Mouse (Mus musculus): ENCODE results near the gene Snrnp27.

Gene Snrnp27
- long read RNA-seq, experiment 1, transcript Snrnp27-201 (6 exons, 885 nt) = major isoform, 26 of 43 reads
- long read RNA-seq, experiment 1, partial matches to known transcripts = 15 of 43 reads
- long read RNA-seq, experiment 1, other reads (novel, unspliced or antisense) = 2 of 43 reads
- long read RNA-seq, experiment 2, transcript Snrnp27-201 (6 exons, 885 nt) = major isoform, 32 of 57 reads
- long read RNA-seq, experiment 2, partial matches to known transcripts = 19 of 57 reads
- long read RNA-seq, experiment 2, other reads (novel, unspliced or antisense) = 4 of 57 reads

- intact Hi-C loops (cut with DNase I) = no loop called here
Observed at GRCm38 (mm10) chr6:86683872-86684654, at the start of gene Snrnp27. Gene Snrnp27 (minus strand): TSS chr6:86684522.

DNA sequence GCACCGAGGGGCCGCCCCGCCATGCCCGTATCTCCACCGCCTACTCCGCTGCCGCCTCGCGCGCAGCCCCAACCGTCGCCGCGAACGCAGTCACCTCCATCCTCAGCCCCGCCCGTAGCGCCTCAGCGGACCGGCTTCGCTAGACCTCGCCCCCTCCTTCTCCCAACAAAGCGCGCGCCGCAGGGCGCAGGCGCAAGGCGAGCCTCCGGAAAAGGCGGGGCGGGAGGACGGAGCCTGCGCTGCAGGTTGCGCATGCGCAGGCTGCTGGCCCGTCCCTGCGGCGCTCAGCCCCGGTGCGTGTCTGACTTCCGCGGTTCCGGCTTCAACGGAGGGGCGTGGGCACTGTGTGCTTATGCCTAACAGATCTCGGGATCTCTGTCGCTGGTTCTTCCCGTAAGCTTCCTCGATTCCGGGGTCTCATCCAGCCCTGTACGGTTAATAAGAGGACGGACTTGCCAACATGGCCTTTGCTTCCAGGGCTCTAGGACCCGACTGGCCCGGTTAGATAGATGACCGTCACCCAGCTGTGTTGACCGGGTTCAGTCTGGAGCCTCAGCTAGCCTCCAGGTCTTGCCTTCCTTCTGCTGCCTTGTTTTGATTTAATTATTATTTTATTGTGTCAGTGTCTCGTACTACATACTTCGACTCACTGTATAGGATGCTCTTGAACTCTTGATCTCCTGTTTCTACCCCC is 49.0 kb upstream of the Snrnp27 start, which contains the start of gene Gmcl1:
Gene Gmcl1 (minus strand): TSS at position 201 of the 694 bp plus-strand sequence.
- intact Hi-C loops (cut with DNase I) = no loop called here

- intact Hi-C loops (cut with DNase I) = no loop called here
Observed at GRCm38 (mm10) chr6:86732276-86733173, 48.2 kb upstream of the Snrnp27 start.

GRCm38 (mm10) chr6:86728711-86729110 is 44.4 kb upstream of the Snrnp27 start:
- intact Hi-C loops (cut with DNase I) = no loop called here

GRCm38 (mm10) chr6:86721977-86722376 is 37.7 kb upstream of the Snrnp27 start:
- intact Hi-C loops (cut with DNase I) = no loop called here

DNA sequence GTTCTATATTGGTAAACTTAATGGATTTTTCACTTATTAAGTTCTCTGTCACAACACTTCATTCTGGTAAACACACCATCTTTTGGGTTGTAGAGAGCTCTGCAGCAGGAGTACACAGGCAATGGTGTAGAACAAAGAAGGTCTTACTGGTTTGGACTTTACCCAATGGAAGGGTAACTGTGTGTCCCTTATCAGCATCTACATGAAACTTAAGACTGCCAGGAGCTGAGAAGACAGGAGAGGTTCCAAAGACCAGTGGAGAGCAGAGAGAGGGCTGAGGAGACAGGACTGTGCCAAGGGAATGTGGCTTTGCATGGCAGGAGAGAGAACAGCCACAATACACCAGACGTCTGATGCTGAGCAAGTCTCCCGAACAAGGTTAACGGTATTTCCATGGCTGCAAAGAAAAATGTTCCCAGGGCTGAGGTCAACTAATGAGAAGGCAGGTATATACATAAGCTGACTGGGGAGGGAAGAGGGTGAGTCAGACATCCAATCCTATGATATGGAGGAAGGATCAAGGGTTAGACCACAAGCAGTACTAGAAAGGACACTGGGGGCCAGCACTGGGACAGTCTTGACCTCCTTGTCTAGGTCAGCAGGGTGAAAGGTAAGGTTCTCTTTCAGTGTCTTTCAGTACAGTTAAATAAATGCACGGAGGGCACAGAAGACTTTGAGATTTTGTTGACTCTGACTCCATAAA is 23.9 kb upstream of the Snrnp27 start:
- intact Hi-C loops (cut with DNase I) = no loop called here

DNA sequence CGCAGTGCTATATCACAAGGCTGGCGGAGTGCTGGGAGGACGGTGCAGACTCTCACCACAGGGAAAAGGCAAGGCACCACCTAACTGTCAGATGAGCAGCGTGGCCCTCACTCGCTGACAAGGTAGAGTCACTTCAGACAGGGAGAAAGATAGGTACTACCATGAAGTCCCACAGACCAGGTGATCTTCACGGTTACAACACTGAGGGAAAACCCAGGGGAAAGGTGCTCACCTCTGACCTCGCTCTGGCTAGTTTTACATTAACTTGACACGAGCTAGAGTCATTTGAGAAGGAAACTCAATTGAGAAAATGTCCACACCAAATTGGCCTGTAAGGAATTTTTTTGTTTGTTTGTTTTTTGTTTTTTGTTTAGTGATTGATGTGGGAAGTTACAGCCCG is 18.3 kb upstream of the Snrnp27 start:
- intact Hi-C loops (cut with DNase I) = no loop called here

GRCm38 (mm10) chr6:86697903-86698302 is 13.6 kb upstream of the Snrnp27 start:
- intact Hi-C loops (cut with DNase I) = no loop called here

DNA sequence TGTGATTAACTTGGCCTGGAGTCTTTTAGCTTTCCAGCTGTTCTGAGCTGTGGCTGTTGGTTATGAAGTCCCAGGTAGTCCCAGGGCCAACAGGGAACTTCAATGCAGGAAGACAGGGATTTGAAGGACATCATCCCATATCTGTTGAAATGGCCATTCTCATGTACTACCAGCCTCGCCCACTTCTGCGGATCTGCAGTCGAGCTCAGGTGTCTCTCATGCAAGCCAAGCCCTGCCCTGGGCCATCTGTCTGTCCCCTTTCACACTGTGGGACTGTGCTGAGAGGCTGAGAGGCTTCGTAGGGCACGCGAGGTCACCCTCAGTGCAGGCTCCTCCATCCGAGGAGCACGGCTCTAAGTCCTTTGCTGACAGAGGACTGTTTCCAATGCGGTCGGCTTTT is 11.9 kb upstream of the Snrnp27 start:
- intact Hi-C loops (cut with DNase I) = no loop called here

- intact Hi-C loops (cut with DNase I) = no loop called here
Observed at GRCm38 (mm10) chr6:86694465-86694864, 10.1 kb upstream of the Snrnp27 start.

DNA sequence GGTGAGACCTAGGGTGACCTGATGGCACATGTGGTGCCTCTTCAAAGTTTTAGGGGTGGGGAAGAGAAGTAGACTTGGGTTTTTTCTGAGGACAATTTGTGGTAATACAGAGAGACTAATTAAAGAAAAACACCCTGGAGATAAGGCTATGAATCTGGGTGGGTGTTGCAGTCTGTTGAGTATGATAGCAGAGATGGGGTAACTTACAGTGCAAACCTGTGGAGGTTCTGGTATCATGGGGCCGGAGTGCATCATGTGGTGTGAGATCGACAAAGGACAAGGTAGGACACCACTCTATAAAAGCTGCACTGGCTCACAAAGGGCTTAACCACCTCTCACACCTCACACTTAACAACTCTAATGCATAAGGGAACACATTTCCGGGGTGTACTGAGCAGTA is 5.3 kb upstream of the Snrnp27 start:
- intact Hi-C loops (cut with DNase I) = no loop called here

DNA sequence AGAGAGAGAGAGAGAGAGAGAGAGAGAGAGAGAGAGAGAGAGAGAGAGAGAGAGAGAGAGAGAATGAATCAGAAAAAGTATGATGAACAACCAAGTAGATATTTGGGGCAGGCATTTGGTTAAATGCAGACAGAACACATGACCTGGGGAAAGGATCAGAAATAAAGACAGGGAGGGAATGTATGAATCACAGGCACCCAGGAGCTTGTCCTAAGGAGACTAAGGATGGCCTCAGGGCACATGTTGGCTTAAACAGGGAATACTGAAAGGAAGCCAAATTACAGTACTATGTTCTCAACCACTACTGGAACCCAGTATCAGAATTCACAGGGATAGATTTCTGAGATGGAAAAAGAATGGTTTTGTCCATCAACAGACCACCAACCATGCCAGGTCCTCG is 2.6 kb upstream of the Snrnp27 start:
- intact Hi-C loops (cut with DNase I) = no loop called here

DNA sequence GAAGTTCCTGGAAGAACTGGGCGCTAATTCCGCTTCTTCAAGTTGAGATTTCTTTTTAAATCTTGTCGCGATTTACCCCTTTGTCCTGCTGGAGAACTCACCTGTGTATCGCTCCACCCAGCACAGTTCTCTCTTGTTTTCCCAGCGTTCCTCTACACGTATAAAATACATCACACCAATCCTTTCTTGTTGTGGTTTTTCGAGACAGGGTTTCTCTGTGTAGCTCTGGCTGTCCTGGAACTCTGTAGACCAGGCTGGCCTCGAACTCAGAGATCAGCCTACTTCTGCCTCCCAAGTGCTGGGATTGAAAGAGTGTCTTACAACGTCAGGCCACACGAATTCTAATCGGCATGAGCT is 311 bp upstream of the Snrnp27 start:
- intact Hi-C loops (cut with DNase I) = no loop called here

DNA sequence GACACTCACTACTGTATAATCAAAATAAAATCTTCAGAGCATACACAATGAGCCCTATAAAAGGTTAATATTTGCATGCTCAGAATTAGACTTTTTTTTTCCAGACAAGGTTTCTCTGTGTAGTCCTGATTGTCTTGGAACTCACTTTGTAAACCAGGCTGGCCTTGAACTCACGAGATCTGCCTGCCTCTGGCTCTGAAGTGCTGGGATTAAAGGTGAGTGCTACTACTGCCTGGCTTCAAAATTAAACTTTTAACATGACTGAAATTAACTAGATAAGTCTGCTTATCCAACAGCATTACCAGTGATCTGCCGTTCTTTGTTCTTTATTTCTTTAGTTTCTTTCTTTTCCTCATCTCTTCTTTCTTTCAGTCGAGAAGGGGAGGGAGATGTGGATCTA is 3.0 kb downstream of the Snrnp27 start:
- intact Hi-C loops (cut with DNase I) = no loop called here

GRCm38 (mm10) chr6:86678341-86678740 is 6.0 kb downstream of the Snrnp27 start:
- intact Hi-C loops (cut with DNase I) = loop anchor here (10.0 kb wide), 2 partner anchors 214 to 244 kb away; partner anchors contain the start of gene C87436

- intact Hi-C loops (cut with DNase I) = loop anchor here (5.0 to 10.0 kb wide), 3 partner anchors 124 to 236 kb away; partner anchors contain the start of gene C87436
Observed at GRCm38 (mm10) chr6:86670873-86671272, 13.4 kb downstream of the Snrnp27 start.

DNA sequence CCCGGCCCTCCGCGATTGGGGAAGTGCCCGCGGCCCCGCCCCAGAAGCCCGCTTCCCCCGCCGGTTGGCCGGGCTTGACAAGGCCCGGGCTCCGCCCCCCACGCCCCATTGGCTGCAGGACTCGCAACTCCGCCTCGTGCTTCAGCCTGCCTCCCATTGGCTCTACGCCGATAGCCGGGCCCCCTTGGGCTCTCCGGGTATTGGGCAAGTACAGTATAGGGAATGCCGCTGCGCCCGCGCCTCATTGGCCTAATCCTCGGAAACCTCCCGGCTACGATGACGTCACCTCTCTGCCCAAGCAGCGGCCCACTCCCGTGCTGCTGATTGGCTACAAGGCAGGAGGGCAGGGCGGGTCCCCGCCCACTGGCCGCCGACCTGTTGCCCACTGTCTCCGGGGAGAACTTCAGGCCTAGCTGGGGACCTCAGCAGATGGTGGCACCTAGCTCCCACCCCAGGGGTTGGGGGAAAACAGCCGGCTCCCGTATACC is 15.0 kb downstream of the Snrnp27 start:
- intact Hi-C loops (cut with DNase I) = no loop called here

- intact Hi-C loops (cut with DNase I) = no loop called here
Observed at GRCm38 (mm10) chr6:86668580-86669239, 15.6 kb downstream of the Snrnp27 start, which contains the start of gene Mxd1. Gene Mxd1 (minus strand): TSS chr6:86669161.

DNA sequence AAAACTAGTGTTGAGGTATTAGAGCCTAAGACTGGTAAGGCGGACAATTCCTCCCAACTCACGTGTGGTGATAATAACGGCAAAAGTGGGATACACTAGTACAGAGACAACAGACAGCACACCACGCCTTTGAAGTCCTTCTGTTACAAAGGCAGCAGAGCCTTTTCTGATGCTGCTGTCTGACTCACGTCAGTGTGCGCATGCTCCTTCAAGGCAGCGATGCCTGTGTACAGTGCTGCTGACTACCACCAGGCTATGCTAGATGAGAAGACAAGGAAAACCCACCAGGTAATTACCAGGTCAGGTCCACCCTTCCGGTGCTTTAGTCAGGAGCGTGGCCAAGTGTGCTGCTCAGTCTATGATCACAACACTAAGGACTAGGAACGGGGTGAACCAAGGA is 17.3 kb downstream of the Snrnp27 start:
- intact Hi-C loops (cut with DNase I) = no loop called here
